Mouse (Mus musculus): Measurements from ENCODE around the gene Ccdc162.

Gene Ccdc162

GRCm38 (mm10) chr10:41490518-41490873 is 225.9 kb downstream of the Ccdc162 start:
- in situ Hi-C loops (cut with MboI; ENCODE audit: low sequenced_read_pairs) = no loop called here

GRCm38 (mm10) chr10:41489708-41490517 is 226.5 kb downstream of the Ccdc162 start, which contains the start of the genes Smpd2 and Ppil6:
Gene Smpd2 (minus strand): TSS chr10:41490369.
Gene Ppil6 (plus strand): TSS chr10:41490439.
- in situ Hi-C loops (cut with MboI; ENCODE audit: low sequenced_read_pairs) = no loop called here

GRCm38 (mm10) chr10:41489294-41489693 is 227.1 kb downstream of the Ccdc162 start:
- in situ Hi-C loops (cut with MboI; ENCODE audit: low sequenced_read_pairs) = no loop called here

GRCm38 (mm10) chr10:41488877-41489276 is 227.6 kb downstream of the Ccdc162 start:
- in situ Hi-C loops (cut with MboI; ENCODE audit: low sequenced_read_pairs) = no loop called here

Data from CH12F3 (cell line).